In the genomic region with DNA sequence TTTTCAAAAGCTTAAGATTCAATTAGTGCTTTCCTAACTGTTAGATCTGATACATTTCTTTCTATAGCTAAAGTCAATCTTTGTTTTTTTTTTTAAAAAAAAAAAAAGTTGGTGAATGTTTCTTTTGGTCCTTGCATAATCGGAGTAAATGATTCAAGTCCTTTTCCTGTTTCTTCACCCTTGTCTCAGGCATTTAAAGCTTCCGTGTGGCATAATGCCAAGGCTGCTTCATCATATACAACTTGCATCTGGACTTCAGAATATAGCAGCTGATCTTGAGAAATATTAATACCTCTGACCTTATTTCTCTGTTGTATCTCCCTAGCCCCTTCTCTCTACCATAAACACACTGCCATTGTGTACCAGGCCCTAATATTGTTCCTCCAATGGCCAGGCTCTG, we compare ENCODE assay signal across 17 mouse cellular contexts. TPM values are rescaled to one million over a fixed set of nuclear protein-coding genes. Genes with fewer than 3 reads are reported as not detected.
DNase-seq lines count a peak whose midpoint lies in the region; ATAC-seq and TF ChIP-seq lines count a peak whose summit lies in the region.
"Had no signal": no experiment of that assay in that cellular context is flagged by ENCODE, and none has a peak within 500 bp of the region (broad histone marks: within the 10 kb centered on the region; RNA-seq: fewer than 3 reads in every experiment).

No protein-coding gene starts in this region.

- no peak for TF ChIP-seq EP300 in lung, postnatal 0 days (IDR thresholded peaks at IDR 0.05)

- WGBS in lung, postnatal 0 days: 43% methylated on average over 2 of the region's 2 CpGs
- 79% methylated on average over 2 of the region's 2 CpGs for WGBS in liver, embryonic 11.5 days

- H3K27me3 ChIP-seq in lung, postnatal 0 days (replicated peaks; ENCODE audit: insufficient read depth, low read length): no peaks in the 10 kb centered on the region
- no peaks in the 10 kb centered on the region for H3K27me3 ChIP-seq in liver, embryonic 11.5 days (replicated peaks; ENCODE audit: control insufficient read depth, insufficient read depth, low read length)
- H3K27me3 ChIP-seq: embryonic facial prominence, embryonic 12.5 days; forebrain, embryonic 15.5 days; heart, embryonic 13.5 days; hindbrain, embryonic 15.5 days had no signal

- no peak overlapping the region for H3K9ac ChIP-seq in lung, postnatal 0 days (replicated peaks; ENCODE audit: low read depth)
- H3K9ac ChIP-seq in liver, embryonic 11.5 days (ENCODE audit: low read depth, low read length): no peak overlapping the region
- H3K9ac ChIP-seq: embryonic facial prominence, embryonic 12.5 days; forebrain, embryonic 15.5 days; heart, embryonic 13.5 days; hindbrain, embryonic 15.5 days had no signal

- peak; percentile 67 for DNase-seq in lung, postnatal 0 days (ENCODE audit: low spot score)
- no peak for DNase-seq in lung, postnatal 25 days (ENCODE audit: low spot score)
- DNase-seq in liver, embryonic 11.5 days (ENCODE audit: low spot score): no peak
- DNase-seq: adrenal gland, postnatal 10 days; B cell, adult 2 months; cerebellum, adult 2 months; cerebellum, postnatal 25 days; heart, postnatal 36 days had no signal

- H3K9me3 ChIP-seq in lung, postnatal 0 days (ENCODE audit: low read length): no peaks in the 10 kb centered on the region
- peaks cover 3% of the 10 kb centered on the region; the same call in 1 of the 2 replicates for H3K9me3 ChIP-seq in liver, embryonic 11.5 days (ENCODE audit: control insufficient read depth, low read length)
- H3K9me3 ChIP-seq: forebrain, embryonic 15.5 days; G1E; hindbrain, embryonic 15.5 days had no signal

- no peak for TF ChIP-seq POLR2A in bone marrow macrophage, adult 2 months (IDR thresholded peaks at IDR 0.05; ENCODE audit: borderline replicate concordance, low read depth, low read length)

- TF ChIP-seq CTCF in lung, postnatal 0 days (IDR thresholded peaks at IDR 0.05): no peak
- TF ChIP-seq CTCF in bone marrow macrophage, adult 2 months (IDR thresholded peaks at IDR 0.05; ENCODE audit: low read depth, low read length): no peak

- H3K4me1 ChIP-seq in lung, postnatal 0 days (ENCODE audit: insufficient read depth, low read depth, low read length): no peaks in the 10 kb centered on the region
- peaks cover 9% of the 10 kb centered on the region for H3K4me1 ChIP-seq in bone marrow macrophage, adult 2 months (ENCODE audit: control insufficient read depth, insufficient read depth, low read length)
- H3K4me1 ChIP-seq in liver, embryonic 11.5 days (replicated peaks; ENCODE audit: control insufficient read depth, insufficient read depth, low read length): no peaks in the 10 kb centered on the region
- H3K4me1 ChIP-seq: embryonic facial prominence, embryonic 12.5 days; forebrain, embryonic 15.5 days; heart, embryonic 13.5 days; hindbrain, embryonic 15.5 days had no signal

- ATAC-seq in lung, postnatal 0 days: no peak
- ATAC-seq in megakaryocyte, adult 5-6 weeks (ENCODE audit: poor library complexity, severe bottlenecking): peak; percentile 82
- ATAC-seq in cerebellum, adult (ENCODE audit: insufficient number of reproducible peaks, low FRiP score, low TSS enrichment): no peak
- ATAC-seq in liver, embryonic 11.5 days (replicated peaks; ENCODE audit: low FRiP score): no peak
- ATAC-seq: CD4-positive, CD25-positive, alpha-beta regulatory T cell, adult 4 months; forebrain, embryonic 15.5 days had no signal

- H3K27ac ChIP-seq in lung, postnatal 0 days (ENCODE audit: low read length): no peak overlapping the region
- H3K27ac ChIP-seq in bone marrow macrophage, adult 2 months (ENCODE audit: insufficient read depth, low read depth, low read length): 0 out of 2 replicates have a peak overlapping the region, but pooled peaks have one; percentile 24
- H3K27ac ChIP-seq in liver, embryonic 11.5 days (ENCODE audit: low read depth, low read length): no peak overlapping the region
- H3K27ac ChIP-seq: embryonic facial prominence, embryonic 12.5 days; forebrain, embryonic 15.5 days; heart, embryonic 13.5 days; hindbrain, embryonic 15.5 days had no signal

- H3K4me3 ChIP-seq in lung, postnatal 0 days (ENCODE audit: low read depth, low read length): no peak overlapping the region
- H3K4me3 ChIP-seq in bone marrow macrophage, adult 2 months (ENCODE audit: insufficient read depth, low read length): no peak overlapping the region
- H3K4me3 ChIP-seq in liver, embryonic 11.5 days (ENCODE audit: low read depth, low read length): no peak overlapping the region
- H3K4me3 ChIP-seq: embryonic facial prominence, embryonic 12.5 days; forebrain, embryonic 15.5 days; heart, embryonic 13.5 days; hindbrain, embryonic 15.5 days had no signal

- no peak overlapping the region for H3K4me2 ChIP-seq in lung, postnatal 0 days (replicated peaks; ENCODE audit: low read depth, low read length)
- H3K4me2 ChIP-seq in liver, embryonic 11.5 days: no peak overlapping the region
- H3K4me2 ChIP-seq: embryonic facial prominence, embryonic 12.5 days; forebrain, embryonic 15.5 days; heart, embryonic 13.5 days; hindbrain, embryonic 15.5 days had no signal

- no peaks in the 10 kb centered on the region for H3K36me3 ChIP-seq in lung, postnatal 0 days (ENCODE audit: insufficient read depth, low read length)
- no peaks in the 10 kb centered on the region for H3K36me3 ChIP-seq in liver, embryonic 11.5 days (ENCODE audit: control insufficient read depth, insufficient read depth, low read length)
- H3K36me3 ChIP-seq: embryonic facial prominence, embryonic 12.5 days; forebrain, embryonic 15.5 days; heart, embryonic 13.5 days; hindbrain, embryonic 15.5 days had no signal

RNA-seq across cellular contexts. Expression of a gene that starts 18.3 kb away (rescaled TPM):
- 27.7 and 32.5 TPM in 2 replicates for polyA plus RNA-seq in lung, postnatal 0 days (2015; fragmentation: Nextera tagmentation; extraction: Ambion mirVana)
- 56.9 and 58.4 TPM in 2 replicates for polyA plus RNA-seq in bone marrow macrophage, adult 2 months (2012; ENCODE audit: insufficient read depth, insufficient read length, missing spikeins)
- total RNA-seq in megakaryocyte, adult 5-6 weeks (2015): 158 and 178 TPM in 2 replicates
- 116 and 118 TPM in 2 replicates for total RNA-seq in megakaryocyte, adult 5-6 weeks (2017)
- 57.0 and 60.2 TPM in 2 replicates for polyA plus RNA-seq in liver, embryonic 11.5 days (2014; fragmentation: Nextera tagmentation; extraction: Ambion mirVana)

RNA-seq across cellular contexts. Expression of a gene that starts 25.5 kb away (rescaled TPM):
- polyA plus RNA-seq in lung, postnatal 0 days (2015; fragmentation: Nextera tagmentation; extraction: Ambion mirVana): 4.6 and 6.4 TPM in 2 replicates
- polyA plus RNA-seq in bone marrow macrophage, adult 2 months (2012; ENCODE audit: insufficient read depth, insufficient read length, missing spikeins): 5.1 and 5.8 TPM in 2 replicates
- 2.7 and 2.9 TPM in 2 replicates for total RNA-seq in megakaryocyte, adult 5-6 weeks (2015)
- total RNA-seq in megakaryocyte, adult 5-6 weeks (2017): 3.9 and 5.0 TPM in 2 replicates
- polyA plus RNA-seq in liver, embryonic 11.5 days (2014; fragmentation: Nextera tagmentation; extraction: Ambion mirVana): 3.9 and 4.6 TPM in 2 replicates
